Comparison of ENCODE assay signal across 25 mouse cellular contexts in the genomic region with DNA sequence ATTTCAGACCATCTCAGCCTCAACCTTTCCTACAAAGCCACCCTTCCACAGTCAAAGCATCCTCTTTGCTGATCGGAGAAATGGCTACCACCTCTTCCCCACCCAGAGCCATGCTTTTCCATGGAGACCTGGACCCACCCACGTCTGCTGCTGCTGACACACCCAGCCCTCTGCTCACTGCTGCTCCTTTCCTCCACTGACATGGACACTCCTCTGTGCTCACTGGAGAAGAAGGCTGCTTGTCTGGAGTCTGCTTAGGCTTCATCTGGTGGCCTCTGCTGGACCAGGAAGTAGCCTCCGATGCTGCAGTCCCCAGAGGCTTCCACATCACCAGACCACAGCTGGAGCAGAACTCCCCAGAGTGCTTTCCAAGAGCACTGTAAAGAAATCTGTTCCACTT.
"Had no signal": no experiment of that assay in that cellular context is flagged by ENCODE, and none has a peak within 500 bp of the region (broad histone marks: within the 10 kb centered on the region; RNA-seq: fewer than 3 reads in every experiment).

No protein-coding gene starts in this region.

- ATAC-seq: hindbrain, embryonic 16.5 days; inflammation-experienced regulatory T-cells, adult 6 months; intestine, embryonic 15.5 days; intestine, postnatal 0 days; liver, embryonic 12.5 days had no signal

- H3K4me3 ChIP-seq: gastrocnemius, adult 2 months; heart, embryonic 10.5 days; heart, embryonic 13.5 days; heart, embryonic 15.5 days; hindbrain, embryonic 10.5 days; hindbrain, embryonic 12.5 days; intestine, embryonic 15.5 days; layer of hippocampus, adult 2 months; left cerebral cortex, adult 2 months; limb, embryonic 10.5 days; limb, embryonic 12.5 days; liver, embryonic 12.5 days had no signal

- H3K27me3 ChIP-seq: heart, embryonic 13.5 days; heart, embryonic 15.5 days; hindbrain, embryonic 12.5 days; intestine, embryonic 15.5 days; limb, embryonic 12.5 days; liver, embryonic 12.5 days had no signal

- DNase-seq: gastrocnemius, adult 2 months; gastrocnemius, postnatal 10 days; gastrocnemius, postnatal 25 days; heart, postnatal 14 days; heart, postnatal 36 days; kidney, adult 18-20 months; kidney, adult 8-10 months; kidney, postnatal 10 days; kidney, postnatal 25 days; kidney, postnatal 4 days; liver had no signal

- H3K9me3 ChIP-seq: heart, embryonic 10.5 days; heart, embryonic 13.5 days; heart, embryonic 15.5 days; hindbrain, embryonic 10.5 days; hindbrain, embryonic 12.5 days; intestine, embryonic 15.5 days; limb, embryonic 10.5 days; limb, embryonic 12.5 days; liver, embryonic 12.5 days had no signal

- H3K4me1 ChIP-seq: intestine, embryonic 15.5 days had no signal

- H3K36me3 ChIP-seq: heart, embryonic 10.5 days; heart, embryonic 15.5 days; hindbrain, embryonic 10.5 days; hindbrain, embryonic 12.5 days; intestine, embryonic 15.5 days; limb, embryonic 10.5 days; limb, embryonic 12.5 days; liver, embryonic 12.5 days had no signal
